Mouse (Mus musculus) intestine, embryonic 14.5 days (tissue): Measurements from ENCODE around the gene Eml3. TPM values are rescaled to one million over a fixed set of nuclear protein-coding genes. Genes with fewer than 3 reads are reported as not detected.
"Not testable (repeated sequence)": the region's sequence is repeated elsewhere in the genome, so short reads cannot be mapped to it uniquely, and the experiment has no call there.

Experiments
- ATAC-seq: fragments of 200-750 bp; cut with Nextera tagmentation; replicated peaks from 2 replicates; pipeline ENCODE4 v1.8.0; 2017; ENCODE audit warnings: low read depth, moderate number of reproducible peaks, moderate TSS enrichment, moderate library complexity; ENCODE audit not compliant: low FRiP score, low TSS enrichment
- DNase-seq: peaks from one replicate; pipeline ENCODE4 v3.0.0-alpha.2; 2018; ENCODE audit warnings: low spot score
- H3K27ac ChIP-seq: fragments of 300-500 bp; sonication (generic); 2 replicates; pipeline ENCODE4 v1.5.1; 2014; ENCODE audit warnings: low read depth, mild to moderate bottlenecking, control low read depth
- H3K27me3 ChIP-seq: fragments of 300-500 bp; sonication (generic); replicated peaks from 2 replicates; pipeline ENCODE4 v1.6.1; 2014; ENCODE audit warnings: low read length, control low read depth; ENCODE audit not compliant: control insufficient read depth, insufficient read depth
- H3K36me3 ChIP-seq: fragments of 300-500 bp; sonication (generic); 2 replicates; pipeline ENCODE4 v1.6.1; 2014; ENCODE audit warnings: low read length, control low read depth; ENCODE audit not compliant: control insufficient read depth, insufficient read depth
- H3K4me1 ChIP-seq: fragments of 300-500 bp; sonication (generic); replicated peaks from 2 replicates; pipeline ENCODE4 v1.6.1; 2014; ENCODE audit warnings: low read length, control low read depth, mixed read lengths; ENCODE audit not compliant: control insufficient read depth, insufficient read depth
- H3K4me2 ChIP-seq: fragments of 300-500 bp; sonication (generic); 2 replicates; pipeline ENCODE4 v1.6.1; 2014; ENCODE audit warnings: low read length
- H3K4me3 ChIP-seq: fragments of 300-500 bp; sonication (generic); 2 replicates; pipeline ENCODE4 v1.5.1; 2014; ENCODE audit warnings: low read depth, low read length, control low read depth, mixed read lengths
- H3K9ac ChIP-seq: fragments of 300-500 bp; sonication (generic); 2 replicates; pipeline ENCODE4 v1.6.1; 2014; ENCODE audit warnings: mild to moderate bottlenecking, low read length
- H3K9me3 ChIP-seq: fragments of 300-500 bp; sonication (generic); 2 replicates; pipeline ENCODE4 v1.6.1; 2016; ENCODE audit warnings: low read length, control low read depth; ENCODE audit not compliant: control insufficient read depth
- WGBS: fragments of 180-500 bp; shearing (Covaris S2); extraction: QIAGEN DNeasy Blood & Tissue Kit; methylation state at CpG from one replicate; pipeline ENCODE4 v1.1.7; 2014; 5-methylcytosine and 5-hydroxymethylcytosine counted together
- polyA plus RNA-seq: library from polyadenylated mRNA; unstranded; fragments of >200 nt; fragmentation: Nextera tagmentation; extraction: Ambion mirVana; gene quantifications from 2 replicates; pipeline ENCODE4 v1.2.1, GENCODE M21; 2014

Eml3 gene
- polyA plus RNA-seq, 1 experiment from 2014 or later = 16.8 TPM

GRCm38 (mm10) chr19:8892829-8893766 is 36.3 kb upstream of the Eml3 start, which contains the start of gene Ints5:
Gene Ints5, plus strand, starts transcription at chr19:8893005.
- Histone ChIP-seq H3K4me1 (peaks cover 12% of the 10 kb centered on the region), H3K27ac (peak within 1 kb of the TSS; percentile 60), H3K4me2 (peak within 1 kb of the TSS; percentile 92), H3K4me3 (peak within 1 kb of the TSS; percentile 91), H3K9me3 (no peaks in the 10 kb centered on the region), H3K27me3 (no peaks in the 10 kb centered on the region), H3K9ac (peak within 1 kb of the TSS; percentile 64), H3K36me3 (peaks cover 41% of the 10 kb centered on the region)
- 2% methylated on average over 54 of the region's 54 CpGs for WGBS
- DNase-seq (peak; percentile 94), ATAC-seq (peak; percentile 41)

- Histone ChIP-seq H3K9me3 (no peaks in the 10 kb centered on the region), H3K4me2 (no peak overlapping the region), H3K4me1 (peaks cover 21% of the 10 kb centered on the region), H3K27ac (no peak overlapping the region), H3K27me3 (no peaks in the 10 kb centered on the region), H3K36me3 (peaks cover 38% of the 10 kb centered on the region), H3K4me3 (no peak overlapping the region), H3K9ac (no peak overlapping the region)
- no peak for ATAC-seq
- 92% methylated on average over 9 of the region's 9 CpGs for WGBS
- no peak for DNase-seq
These were observed 33.9 kb upstream of the Eml3 start for GRCm38 (mm10) chr19:8895397-8895960.

- not testable (repeated sequence) for H3K9ac ChIP-seq, H3K9me3 ChIP-seq, H3K27me3 ChIP-seq, H3K4me2 ChIP-seq, H3K4me3 ChIP-seq, ATAC-seq, H3K27ac ChIP-seq, DNase-seq
- WGBS = 88% methylated on average over 5 of the region's 5 CpGs
- peaks cover 32% of the 10 kb centered on the region for H3K36me3 ChIP-seq
- peaks cover 21% of the 10 kb centered on the region for H3K4me1 ChIP-seq
These were observed 33.1 kb upstream of the Eml3 start for GRCm38 (mm10) chr19:8896231-8896630.

- H3K4me2 ChIP-seq = peak overlapping the region; percentile 58
These were observed 32.0 kb upstream of the Eml3 start for GRCm38 (mm10) chr19:8897211-8897864.

GRCm38 (mm10) chr19:8897865-8898495 is 31.4 kb upstream of the Eml3 start, which contains the start of gene Ganab:
Gene Ganab, plus strand, starts transcription at chr19:8898071.
- under 1% methylated on average over 53 of the region's 53 CpGs for WGBS
- Histone ChIP-seq H3K4me1 (peaks cover 21% of the 10 kb centered on the region), H3K4me3 (peak within 1 kb of the TSS; percentile 96), H3K9ac (peak within 1 kb of the TSS; percentile 97), H3K27me3 (no peaks in the 10 kb centered on the region), H3K9me3 (no peaks in the 10 kb centered on the region), H3K36me3 (peaks cover 37% of the 10 kb centered on the region), H3K27ac (peak within 1 kb of the TSS; percentile 84), H3K4me2 (peak within 1 kb of the TSS; percentile 85)
- ATAC-seq (peak; percentile 98), DNase-seq (peak; percentile 95)

More at GRCm38 (mm10) chr19:8897211-8897864, 32.0 kb upstream of the Eml3 start:
- Histone ChIP-seq H3K4me1 (peaks cover 21% of the 10 kb centered on the region), H3K27ac (peak overlapping the region; percentile 84), H3K36me3 (peaks cover 33% of the 10 kb centered on the region), H3K4me3 (peak overlapping the region; percentile 96), H3K9ac (peak overlapping the region; percentile 97)
- ATAC-seq (peak; percentile 30), DNase-seq (peak; percentile 66)
- H3K27me3 ChIP-seq, H3K9me3 ChIP-seq: not testable (repeated sequence)
- 25% methylated on average over 21 of the region's 21 CpGs for WGBS

- Histone ChIP-seq H3K9me3 (no peaks in the 10 kb centered on the region), H3K4me2 (peak overlapping the region; percentile 85), H3K27ac (peak overlapping the region; percentile 84), H3K4me1 (peaks cover 21% of the 10 kb centered on the region), H3K4me3 (peak overlapping the region; percentile 96), H3K9ac (peak overlapping the region; percentile 97), H3K36me3 (peaks cover 43% of the 10 kb centered on the region), H3K27me3 (no peaks in the 10 kb centered on the region)
- no peak for ATAC-seq
- no peak for DNase-seq
- 4% methylated on average over 13 of the region's 13 CpGs for WGBS
These were observed 30.8 kb upstream of the Eml3 start for GRCm38 (mm10) chr19:8898576-8898975.

- Histone ChIP-seq H3K4me1 (peaks cover 21% of the 10 kb centered on the region), H3K27me3 (no peaks in the 10 kb centered on the region), H3K9ac (peak overlapping the region; percentile 97), H3K9me3 (no peaks in the 10 kb centered on the region), H3K4me3 (peak overlapping the region; percentile 96), H3K36me3 (peaks cover 47% of the 10 kb centered on the region), H3K27ac (0 out of 2 replicates have a peak overlapping the region, but pooled peaks have one; percentile 0), H3K4me2 (peak overlapping the region; percentile 85)
- WGBS = 39% methylated on average over 3 of the region's 3 CpGs
- DNase-seq (no peak), ATAC-seq (no peak)
These were observed 30.3 kb upstream of the Eml3 start for GRCm38 (mm10) chr19:8899079-8899478.

GRCm38 (mm10) chr19:8903412-8903811 is 25.9 kb upstream of the Eml3 start:
- 95% methylated on average over 5 of the region's 5 CpGs for WGBS
- ATAC-seq = no peak
- no peak overlapping the region for H3K4me3 ChIP-seq
- H3K27ac ChIP-seq = no peak overlapping the region
- DNase-seq = no peak
- no peaks in the 10 kb centered on the region for H3K9me3 ChIP-seq
- H3K9ac ChIP-seq = no peak overlapping the region
- H3K4me1 ChIP-seq = peaks cover 12% of the 10 kb centered on the region
- H3K27me3 ChIP-seq = no peaks in the 10 kb centered on the region
- H3K36me3 ChIP-seq = peaks cover 63% of the 10 kb centered on the region
- H3K4me2 ChIP-seq = no peak overlapping the region
